Mouse (Mus musculus) heart, postnatal 0 days (tissue): ENCODE results near the gene Oaf.

Experiments
- CTCF ChIP-seq: IDR thresholded peaks from 2 replicates; pipeline ENCODE4 v1.5.1; 2016; ENCODE audit warnings: antibody characterized with exemption, control low read depth, low read depth
- EP300 ChIP-seq: IDR thresholded peaks from 2 replicates; pipeline ENCODE4 v1.6.1; 2016; ENCODE audit warnings: antibody characterized with exemption, low read depth

GRCm38 (mm10) chr9:43284284-43284683, 44.6 kb upstream of the Oaf start:
- TF ChIP-seq EP300, result no peak
- TF ChIP-seq CTCF, result peak; percentile 94
